Mouse (Mus musculus) thymus, postnatal 0 days (tissue): ENCODE data around the gene Tnnt1. TPM values are rescaled to one million over a fixed set of nuclear protein-coding genes. Genes with fewer than 3 reads are reported as not detected.

Experiments
- DNase-seq: peaks from one replicate; pipeline ENCODE4 v3.0.0-alpha.2; 2015; ENCODE audit warnings: low spot score
- polyA plus RNA-seq: library from polyadenylated mRNA; unstranded; fragments of >200 nt; fragmentation: Nextera tagmentation; extraction: Ambion mirVana; gene quantifications from 2 replicates; pipeline ENCODE4 v1.2.1, GENCODE M21; 2015

The Tnnt1 gene
- polyA plus RNA-seq, 1 experiment from 2014 or later: 28.8 TPM

- DNase-seq: no peak
These were observed 6.1 kb upstream of the Tnnt1 start for GRCm38 (mm10) chr7:4522292-4522691.

- DNase-seq: peak; percentile 64
These were observed 5.2 kb upstream of the Tnnt1 start for GRCm38 (mm10) chr7:4521231-4522003.

GRCm38 (mm10) chr7:4518487-4518886 lies 2.3 kb upstream of the Tnnt1 start:
- DNase-seq: peak; percentile 59

- no peak for DNase-seq
These were observed 329 bp downstream of the Tnnt1 start for GRCm38 (mm10) chr7:4515853-4516252.

- DNase-seq: no peak
These were observed 2.1 kb downstream of the Tnnt1 start for GRCm38 (mm10) chr7:4513829-4514712.

- DNase-seq: peak; percentile 74
These were observed 2.9 kb downstream of the Tnnt1 start for GRCm38 (mm10) chr7:4513236-4513635.

- DNase-seq: no peak
These were observed 4.5 kb downstream of the Tnnt1 start for GRCm38 (mm10) chr7:4511489-4512224.

- DNase-seq: peak; percentile 88
These were observed 6.1 kb downstream of the Tnnt1 start for GRCm38 (mm10) chr7:4509863-4510608.

GRCm38 (mm10) chr7:4508739-4509116 lies 7.5 kb downstream of the Tnnt1 start:
- DNase-seq: no peak

- DNase-seq: no peak
These were observed 8.0 kb downstream of the Tnnt1 start for GRCm38 (mm10) chr7:4508062-4508738.

GRCm38 (mm10) chr7:4507220-4507619 lies 9.0 kb downstream of the Tnnt1 start:
- DNase-seq: no peak

GRCm38 (mm10) chr7:4504646-4505435 lies 11.3 kb downstream of the Tnnt1 start:
- no peak for DNase-seq

- no peak for DNase-seq
These were observed 12.3 kb downstream of the Tnnt1 start for GRCm38 (mm10) chr7:4503858-4504257.

- no peak for DNase-seq
These were observed 13.1 kb downstream of the Tnnt1 start for GRCm38 (mm10) chr7:4503100-4503499.

GRCm38 (mm10) chr7:4502421-4503090 lies 13.6 kb downstream of the Tnnt1 start:
- DNase-seq: peak; percentile 49

- DNase-seq: peak; percentile 93
These were observed 14.4 kb downstream of the Tnnt1 start, which contains the start of gene Ppp1r12c for GRCm38 (mm10) chr7:4501558-4502397. Gene Ppp1r12c (minus strand): TSS chr7:4501680.

GRCm38 (mm10) chr7:4500892-4501471 lies 15.2 kb downstream of the Tnnt1 start:
- DNase-seq: peak; percentile 52

GRCm38 (mm10) chr7:4499034-4499433 lies 17.1 kb downstream of the Tnnt1 start:
- no peak for DNase-seq
